Mouse (Mus musculus) right cerebral cortex, postnatal 36 days (tissue): Measurements from ENCODE around the gene Furin.
A peak's percentile ranks its signal among the peaks of the same experiment; 100 is the strongest.

Source experiments
- DNase-seq, 2 experiments: peaks; one replicate each; pipeline ENCODE4 v3.0.0; 2022; ENCODE audit warnings: low spot score in 2 of 2, mixed read lengths in 1 of 2

Furin gene

DNA sequence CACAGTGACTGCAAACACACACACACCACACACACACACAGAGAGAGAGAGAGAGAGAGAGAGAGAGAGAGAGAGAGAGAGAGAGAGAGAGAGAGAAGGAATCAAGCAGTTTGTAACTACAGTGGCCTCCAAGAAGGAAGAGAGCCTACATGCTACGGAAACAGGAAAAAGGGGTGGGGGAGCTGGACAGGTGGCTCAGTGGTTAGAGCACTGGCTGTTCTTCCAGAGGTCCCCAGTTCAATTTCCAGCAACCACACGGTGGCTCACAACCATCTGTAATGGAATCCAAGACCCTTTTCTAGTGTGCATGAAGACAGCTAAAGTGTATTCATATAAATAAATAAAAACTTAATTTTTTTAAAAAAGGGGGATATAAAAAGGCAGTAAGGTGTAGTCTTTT, 32.6 kb downstream of the Furin start:
- no peak for DNase-seq

DNA sequence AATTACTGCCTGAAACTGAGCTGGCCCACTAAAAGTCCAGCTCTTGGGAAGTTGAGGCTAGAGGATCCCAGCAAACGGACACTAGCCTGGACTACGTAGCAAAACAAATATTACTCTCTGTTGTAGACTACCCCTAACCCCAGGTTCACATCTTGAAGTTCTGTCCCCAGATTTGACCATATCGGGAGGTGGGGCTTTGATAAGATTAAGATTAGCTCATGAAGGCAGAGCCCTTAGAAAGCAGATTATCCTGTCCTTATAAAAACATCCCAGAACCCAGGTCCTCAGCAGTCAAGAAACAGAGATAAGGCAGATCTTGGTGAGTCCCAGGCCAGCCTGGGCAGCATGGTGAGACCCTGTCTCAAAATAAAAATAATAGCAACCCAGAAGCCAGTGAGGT, 33.1 kb downstream of the Furin start:
- no peak for DNase-seq

DNA sequence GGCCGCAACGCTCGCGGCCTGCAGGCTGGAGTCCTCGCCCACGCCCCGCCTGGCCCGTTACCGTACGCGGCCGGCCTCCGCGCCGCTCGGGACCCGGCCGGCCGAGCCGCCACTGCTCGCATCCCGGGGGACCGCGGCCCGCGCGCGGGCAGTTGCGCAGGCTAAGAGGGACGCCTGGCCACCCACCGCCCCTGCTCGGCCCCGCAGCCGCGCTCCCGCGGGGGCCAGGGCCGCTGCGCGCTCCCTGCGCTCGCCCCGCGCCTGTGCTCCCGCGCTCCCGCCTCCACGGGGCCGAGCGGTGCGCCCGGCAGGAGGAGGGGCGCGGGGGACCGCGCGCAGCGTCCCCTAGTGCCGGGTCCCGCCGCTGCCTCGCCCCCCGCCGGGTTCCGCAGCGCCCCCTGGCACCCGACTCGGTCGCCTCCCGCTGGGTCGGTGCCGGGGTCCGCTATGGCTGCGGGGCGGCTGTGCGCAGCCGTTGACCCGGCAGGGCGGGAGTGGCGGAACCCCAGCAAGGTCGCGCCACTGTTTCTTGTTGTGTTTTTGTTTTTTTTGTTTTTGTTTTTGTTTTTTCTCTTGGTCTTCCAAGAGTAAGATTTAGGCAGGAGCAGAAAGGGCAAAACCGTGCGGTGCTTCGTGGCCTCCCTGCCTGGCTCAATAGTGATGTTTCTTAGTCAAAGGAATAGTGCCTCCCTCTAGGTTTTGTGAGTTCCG, 34.0 kb downstream of the Furin start, which contains the start of gene Man2a2:
Man2a2 (minus strand) TSS at position 335 of the 711 bp plus-strand sequence.
- DNase-seq: peak; percentile 45 to 46

DNA sequence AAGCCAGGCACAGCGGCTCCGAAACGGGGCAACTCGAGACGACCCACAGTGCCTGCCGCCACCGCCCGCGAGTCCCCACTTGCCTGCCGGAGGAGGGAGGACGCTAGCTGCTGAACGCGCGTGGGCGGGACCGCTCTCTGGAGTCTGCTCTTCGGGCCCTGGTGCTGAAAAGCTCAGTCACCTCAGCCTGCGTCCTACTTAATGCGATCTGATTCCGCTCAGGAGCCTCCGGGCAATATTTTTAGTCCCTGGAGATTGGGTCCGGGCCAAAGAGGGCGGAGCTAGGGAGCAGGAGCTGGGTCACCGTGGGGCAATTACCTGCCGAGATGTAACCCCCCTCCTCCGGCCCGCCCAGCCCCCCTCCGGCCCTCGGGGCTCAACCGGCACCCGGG, 34.6 kb downstream of the Furin start:
- peak; percentile 75 to 83 for DNase-seq

DNA sequence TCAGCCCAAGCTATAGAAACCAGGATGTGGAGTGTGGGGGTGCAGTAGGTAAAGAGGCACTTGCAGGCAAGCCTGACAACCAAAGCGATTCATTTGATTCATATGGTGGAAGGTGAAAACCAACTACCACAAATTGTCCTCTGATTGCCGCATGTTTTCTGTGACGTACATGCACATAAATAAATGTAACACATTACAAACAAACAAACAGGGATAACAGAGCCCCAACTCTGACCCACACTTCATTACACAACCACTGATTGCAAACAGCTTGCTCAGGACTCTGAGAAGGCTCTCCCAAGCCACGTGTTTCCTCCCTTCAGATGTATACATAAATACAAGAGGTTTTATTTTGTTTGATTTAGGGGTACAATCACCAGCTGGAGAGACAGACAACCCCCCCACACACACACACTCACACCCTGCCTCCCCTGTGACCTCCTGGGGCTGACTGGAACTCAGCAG, 35.2 kb downstream of the Furin start:
- no peak for DNase-seq

DNA sequence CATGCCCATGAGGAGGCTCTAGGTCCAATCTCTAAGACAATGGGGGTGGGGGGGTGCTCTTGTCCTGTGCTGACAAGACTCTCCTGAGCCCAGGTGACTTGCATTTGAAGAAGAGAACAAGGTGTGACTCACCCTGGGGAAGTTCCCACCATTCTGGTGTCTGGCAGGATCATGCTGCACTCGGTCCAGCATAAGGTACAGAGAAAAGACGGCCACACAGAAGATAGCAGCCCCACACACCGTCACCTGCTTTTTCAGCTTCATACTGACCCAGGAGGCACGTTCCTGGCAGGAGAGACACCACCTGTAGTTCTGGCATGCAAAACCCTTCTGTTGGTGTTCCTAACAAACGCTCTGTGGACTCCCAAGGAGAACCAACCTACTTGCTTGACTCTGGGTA, 35.8 kb downstream of the Furin start:
- DNase-seq: no peak

DNA sequence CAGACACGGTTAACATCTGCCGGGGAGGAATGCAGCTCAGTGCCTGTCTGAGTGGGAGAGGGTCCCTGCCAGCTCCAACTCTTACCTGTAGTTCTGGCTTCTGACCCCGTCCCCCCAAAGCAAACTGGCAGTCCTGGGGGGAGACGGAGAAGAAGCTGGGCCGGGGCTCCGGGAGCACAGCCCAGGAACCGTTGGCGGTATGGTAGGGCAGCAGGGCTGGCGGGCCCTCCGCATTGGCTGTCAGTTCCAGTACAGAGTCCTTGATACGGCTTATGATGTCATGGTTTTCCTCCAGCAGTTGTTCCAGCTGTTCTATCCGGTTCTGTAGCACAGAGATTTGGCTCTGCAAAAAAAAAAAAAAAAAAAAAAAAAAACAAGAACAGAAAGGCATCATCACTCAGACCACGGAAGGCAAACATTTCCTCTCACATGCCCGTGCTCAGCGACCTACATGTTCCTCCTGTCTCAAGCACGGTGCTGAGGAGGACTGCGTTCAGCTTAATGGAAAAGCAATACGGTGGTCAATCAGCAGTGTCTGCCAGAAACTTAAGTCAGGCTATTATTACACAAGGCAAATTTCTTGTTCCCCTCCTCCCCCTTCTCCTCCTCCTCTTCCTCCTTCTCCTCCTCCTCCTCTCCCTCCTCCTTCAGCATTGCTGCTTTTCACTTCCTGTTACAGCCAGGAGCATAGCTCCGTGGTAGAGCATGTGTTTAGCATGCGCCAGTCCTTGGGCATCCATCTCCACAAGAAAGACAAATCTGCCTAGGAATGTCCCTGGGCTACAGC, 36.4 kb downstream of the Furin start:
- no peak for DNase-seq

DNA sequence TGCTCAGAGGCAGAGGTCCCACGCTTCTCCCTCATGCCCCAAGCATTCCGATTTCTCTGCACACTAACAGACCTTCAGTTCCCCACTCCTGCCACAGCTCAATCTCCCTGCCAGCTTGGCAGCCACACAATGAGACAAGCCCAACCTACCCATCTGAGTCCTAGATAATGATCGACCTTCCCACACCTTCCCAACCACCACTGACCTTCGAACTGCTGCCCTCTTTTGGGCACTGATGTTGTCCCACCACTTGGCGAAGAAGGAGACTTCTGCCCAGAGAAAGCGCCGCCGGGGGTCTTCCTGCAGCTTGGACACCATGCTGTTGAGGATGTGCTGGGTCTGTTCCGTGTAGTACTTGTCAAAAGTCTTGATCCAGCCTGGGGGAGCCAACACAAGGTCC, 37.2 kb downstream of the Furin start:
- no peak for DNase-seq

DNA sequence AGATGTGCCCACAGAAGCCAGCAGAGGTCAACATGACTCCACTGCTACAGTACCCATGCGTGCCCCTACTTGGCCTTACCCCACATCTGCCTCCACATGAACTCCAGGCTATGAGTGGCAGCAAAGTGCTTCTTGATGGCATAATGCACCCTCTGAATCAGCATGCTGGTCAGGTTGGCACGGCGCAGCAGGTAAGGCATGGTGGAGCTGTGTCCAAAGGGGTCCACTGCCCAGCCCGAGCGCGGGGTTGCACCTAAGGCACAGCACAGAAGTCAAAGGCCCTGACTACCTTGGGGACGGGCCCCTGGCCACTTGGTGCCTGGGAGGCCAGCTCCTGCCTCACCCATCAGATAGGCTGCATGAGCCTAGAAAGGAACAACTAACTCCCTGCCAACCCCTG, 38.0 kb downstream of the Furin start:
- DNase-seq: no peak

DNA sequence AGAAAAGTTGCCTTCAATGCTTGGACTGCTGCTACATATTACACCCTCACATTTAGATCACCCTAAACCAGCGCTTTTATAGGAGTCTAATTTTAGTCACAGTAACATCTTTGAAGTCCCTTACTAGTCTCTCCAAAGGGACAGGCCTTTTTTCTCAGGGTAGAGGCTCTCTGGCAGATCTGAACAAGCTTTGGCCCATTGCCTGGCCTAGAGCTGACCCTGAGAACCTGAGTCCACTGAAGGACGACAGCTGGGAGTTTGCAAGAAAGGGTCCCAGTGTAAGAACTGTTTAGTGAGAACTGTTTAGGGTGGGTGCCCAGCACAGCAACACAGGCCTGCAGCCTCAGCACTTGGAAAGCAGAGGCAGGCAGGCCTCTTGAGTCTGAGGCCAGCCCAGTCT, 39.5 kb downstream of the Furin start:
- no peak for DNase-seq

DNA sequence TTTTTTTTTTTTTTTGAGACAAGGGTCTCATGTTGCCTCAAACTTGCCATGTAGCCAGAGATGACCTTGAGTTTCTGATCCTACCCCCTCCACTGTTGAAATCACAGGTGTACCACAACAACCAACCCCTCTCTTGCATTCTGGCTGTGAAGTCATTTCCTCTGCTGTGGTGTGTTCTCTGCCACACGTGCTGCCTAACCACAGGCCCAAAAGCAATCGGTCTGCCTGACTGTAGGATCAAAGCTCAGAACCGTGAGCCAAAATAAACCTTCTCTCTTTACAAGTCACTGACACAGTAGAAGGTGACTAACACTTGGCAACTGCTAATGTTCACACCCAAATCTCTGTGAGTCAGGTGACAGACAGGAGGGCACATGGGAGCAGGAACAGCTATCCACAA, 44.8 kb downstream of the Furin start:
- no peak for DNase-seq

DNA sequence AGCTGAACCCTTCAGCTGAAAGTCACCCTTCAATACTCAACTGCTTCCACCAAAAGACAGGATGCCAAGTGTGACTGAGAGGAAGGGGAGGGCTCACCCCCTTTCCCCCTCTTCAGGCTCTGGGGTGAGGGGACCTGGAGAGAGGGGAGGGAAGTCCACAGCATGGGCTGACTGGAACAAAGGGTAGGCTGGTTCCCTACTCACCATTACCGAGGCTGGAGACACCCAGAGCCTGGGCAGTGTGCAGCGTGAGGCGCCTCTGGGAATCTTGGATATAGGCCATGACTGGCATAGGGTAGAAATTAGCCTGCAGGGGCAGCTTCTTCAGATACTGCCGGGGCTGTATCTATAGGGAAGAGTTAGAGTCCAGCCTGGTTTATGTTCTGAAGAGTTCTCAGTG, 47.2 kb downstream of the Furin start:
- DNase-seq: no peak

DNA sequence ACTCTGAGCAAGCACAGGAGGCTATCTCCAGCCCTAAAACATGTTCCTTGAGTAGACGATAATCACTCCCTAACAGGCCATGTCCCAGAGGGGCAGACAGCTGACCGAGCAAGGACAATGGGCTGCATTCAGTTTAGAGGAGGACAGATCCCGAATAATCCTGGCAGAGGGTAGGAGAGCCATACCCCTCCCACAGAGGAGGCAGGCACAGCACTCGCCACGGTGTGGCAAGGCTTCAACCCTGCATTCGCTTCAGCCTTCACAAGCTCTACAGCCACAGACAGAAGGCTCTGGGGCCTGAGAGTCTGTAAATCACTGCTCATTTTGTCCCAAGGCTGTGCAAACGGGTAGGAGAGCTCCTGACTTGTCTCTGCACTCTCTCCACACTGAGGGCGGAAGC, 48.1 kb downstream of the Furin start:
- peak in 1 of 2 experiments; percentile 34 for DNase-seq

DNA sequence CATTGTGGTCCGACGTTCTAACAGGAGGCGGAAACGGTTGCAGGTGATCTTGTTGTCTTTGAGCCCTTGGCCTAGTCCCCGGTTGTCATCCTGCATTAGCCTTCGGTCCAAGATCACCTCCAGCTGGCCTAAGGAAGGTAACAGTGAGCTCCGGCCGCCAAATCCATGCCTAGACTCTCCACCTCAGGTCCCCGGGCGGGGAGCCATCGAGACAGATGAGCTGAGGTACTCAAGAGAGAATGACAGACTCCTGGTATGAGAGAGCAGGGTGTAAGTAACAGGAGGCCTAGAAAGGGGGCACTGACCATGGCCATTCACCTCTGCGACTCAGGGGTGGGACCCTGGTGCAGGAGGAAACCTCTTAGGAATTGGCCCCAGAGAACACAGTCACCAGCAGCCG, 48.9 kb downstream of the Furin start:
- no peak for DNase-seq

DNA sequence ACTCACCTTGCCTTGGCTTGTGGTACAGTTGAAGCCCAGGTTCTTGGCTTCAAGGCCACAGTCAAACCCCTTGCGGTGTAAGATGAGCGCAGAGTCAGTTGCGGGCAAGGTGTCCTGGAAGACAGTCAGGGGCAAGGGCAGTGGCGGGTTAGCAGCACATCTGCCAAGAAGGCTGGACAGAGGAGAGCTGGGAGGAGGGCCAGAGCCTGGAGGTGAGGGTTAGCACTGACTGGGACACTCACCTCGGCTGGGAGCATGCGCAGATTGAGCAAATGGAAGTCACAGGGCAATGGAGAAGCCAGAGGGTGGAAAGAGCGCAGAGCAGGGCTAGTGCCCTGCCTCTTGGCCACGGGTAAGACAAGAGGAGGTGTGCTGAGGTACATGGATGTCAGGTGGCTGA, 52.3 kb downstream of the Furin start:
- DNase-seq: no peak

DNA sequence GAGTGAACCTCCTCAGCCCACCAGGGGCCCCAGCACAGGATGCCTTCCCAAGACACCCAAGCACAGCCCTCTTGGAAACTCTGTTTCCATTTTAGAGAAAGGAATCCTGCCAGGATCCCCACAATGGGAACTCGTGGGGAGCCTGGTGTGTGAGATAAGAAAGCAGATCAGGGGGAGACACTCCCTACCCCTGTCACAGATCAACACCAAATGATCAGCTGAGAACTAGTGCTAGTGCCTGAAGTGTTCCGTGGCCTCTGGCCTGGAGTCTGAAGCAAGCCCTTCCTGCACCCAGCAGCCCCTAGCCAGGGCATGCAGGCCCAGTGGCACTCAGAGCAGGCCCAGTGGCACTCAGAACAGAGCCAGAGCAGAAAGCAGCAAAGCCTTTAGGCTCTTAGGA, 54.4 kb downstream of the Furin start:
- no peak for DNase-seq

DNA sequence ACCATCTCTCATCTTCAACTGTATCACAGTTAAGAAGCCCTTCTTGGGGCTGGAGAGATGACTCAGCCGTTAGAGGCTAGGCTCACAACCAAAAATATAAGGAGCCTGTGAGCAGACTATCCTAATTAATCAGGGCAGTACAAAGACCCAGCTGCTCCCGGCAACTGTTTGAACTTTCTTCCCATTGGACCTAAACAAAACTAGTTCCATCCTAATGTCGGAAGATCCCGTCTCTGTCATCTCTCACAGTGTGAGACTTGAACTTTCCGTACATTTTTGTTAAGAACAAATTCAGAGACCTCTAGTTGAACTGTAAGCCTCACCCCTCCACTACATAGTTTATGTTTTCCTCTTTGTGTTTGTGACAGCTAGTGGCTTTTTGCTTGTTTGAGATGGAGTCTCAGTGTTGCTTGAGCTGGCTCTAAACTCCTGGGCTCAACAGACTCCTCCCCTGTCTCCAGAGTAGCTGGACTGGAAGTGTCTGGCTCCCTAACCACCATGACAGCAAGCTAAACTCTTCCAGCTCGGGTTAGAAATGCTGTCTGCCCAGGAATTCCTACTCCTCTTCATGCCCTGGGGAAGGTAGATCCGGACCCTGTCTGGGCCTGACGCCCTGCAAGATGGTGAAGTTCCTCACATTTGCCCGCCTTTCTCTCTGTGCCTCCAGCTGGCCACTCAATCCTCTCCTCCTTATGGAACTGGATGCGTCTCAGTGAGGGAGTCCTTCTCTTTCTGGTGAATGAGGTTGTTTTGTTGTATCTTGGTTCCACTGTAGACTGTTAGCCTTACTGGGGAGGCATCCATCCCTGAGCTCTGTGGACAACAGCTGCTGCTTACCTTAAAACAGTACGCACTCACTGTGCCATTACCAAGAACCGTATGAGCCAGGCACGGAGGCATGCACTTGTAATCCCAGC, 57.3 kb downstream of the Furin start:
- no peak for DNase-seq

DNA sequence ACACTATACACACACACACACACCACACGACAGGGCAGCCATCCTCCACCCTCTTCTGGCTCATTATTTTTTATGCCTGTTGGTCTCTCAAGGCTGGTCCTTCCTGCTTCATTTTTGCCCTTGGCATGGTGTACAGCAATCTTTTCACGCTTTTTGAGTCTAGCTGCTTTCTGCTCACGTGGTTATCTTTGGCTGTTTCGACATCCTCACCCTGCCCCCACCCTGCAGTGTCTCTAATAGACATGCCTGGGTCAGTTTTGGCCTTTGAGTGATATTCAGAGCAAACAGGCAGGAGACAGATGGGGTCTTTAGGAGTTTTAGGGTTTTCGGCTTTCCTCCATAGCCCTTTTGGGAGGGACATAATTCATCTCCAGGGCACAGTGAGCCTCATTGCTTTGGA, 58.4 kb downstream of the Furin start:
- no peak for DNase-seq

DNA sequence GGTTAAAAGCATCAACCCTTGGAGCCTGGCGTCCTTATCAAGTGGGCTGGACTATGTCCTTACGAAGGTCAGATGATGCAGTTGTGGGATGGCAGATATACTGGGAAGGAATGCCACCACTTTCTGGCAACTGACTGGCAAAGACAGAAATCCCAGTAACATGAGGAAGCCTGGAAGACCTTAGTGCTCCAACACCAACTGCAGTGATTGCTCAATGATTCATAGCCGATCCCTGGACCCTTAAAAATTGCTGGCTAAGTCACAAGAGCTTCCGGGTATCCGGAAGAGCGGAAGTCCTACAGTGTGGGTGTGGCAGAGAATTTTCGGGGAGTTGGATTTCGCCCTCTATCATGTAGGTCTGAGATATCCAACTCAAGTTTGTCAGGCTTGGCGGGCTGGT, 59.1 kb downstream of the Furin start:
- no peak for DNase-seq

DNA sequence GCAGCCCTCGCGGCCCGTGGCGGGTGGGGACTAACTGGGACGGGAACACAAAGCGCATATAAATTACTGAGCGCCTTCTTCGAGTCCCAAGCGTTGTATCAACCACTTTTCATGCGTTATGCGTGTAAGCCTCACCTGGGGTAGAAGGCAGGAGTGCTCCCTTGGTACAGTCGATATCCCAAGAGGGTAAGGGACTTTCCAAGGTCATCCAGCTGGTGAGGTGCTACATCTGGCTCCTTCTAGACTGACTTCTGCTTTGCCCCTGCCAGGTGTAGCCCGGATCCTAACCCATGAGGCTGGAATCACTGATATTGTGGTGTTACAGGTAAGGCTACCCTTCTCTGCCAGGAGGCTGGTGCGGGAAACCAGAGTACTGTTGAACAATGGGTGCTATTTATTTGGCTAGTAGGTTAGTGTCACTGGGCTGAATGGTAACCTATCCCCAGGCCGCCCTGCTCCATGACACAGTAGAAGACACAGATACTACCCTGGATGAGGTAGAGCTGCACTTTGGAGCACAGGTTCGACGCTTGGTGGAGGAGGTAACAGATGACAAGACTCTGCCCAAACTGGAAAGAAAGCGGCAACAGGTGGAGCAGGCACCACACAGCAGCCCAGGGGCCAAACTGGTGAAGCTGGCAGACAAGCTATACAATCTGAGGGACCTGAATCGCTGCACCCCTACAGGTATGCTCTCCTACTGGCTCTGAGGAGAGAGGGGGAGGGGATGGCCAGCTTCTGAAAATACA, 61.8 kb downstream of the Furin start:
- DNase-seq: no peak

DNA sequence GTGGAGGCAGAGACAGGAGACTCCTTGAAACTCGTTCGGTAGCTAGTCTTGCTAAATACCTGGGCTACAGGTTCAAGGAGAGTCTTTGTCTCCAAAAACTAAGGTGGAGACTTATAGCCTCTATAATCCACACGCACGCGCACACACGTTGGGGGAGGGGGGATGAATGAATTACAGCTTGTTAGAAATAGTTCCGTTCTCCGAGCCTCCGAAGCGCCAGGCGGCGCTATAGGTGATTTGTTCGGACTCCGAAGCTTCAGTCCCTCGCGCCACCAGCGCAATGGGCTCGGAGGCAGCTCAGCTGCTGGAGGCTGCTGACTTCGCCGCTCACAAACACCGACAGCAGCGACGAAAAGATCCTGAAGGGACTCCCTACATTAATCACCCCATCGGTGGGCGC, 62.4 kb downstream of the Furin start, which contains the start of gene Hddc3:
Hddc3 (plus strand) TSS at position 247 of the 400 bp plus-strand sequence.
- peak; percentile 92 to 93 for DNase-seq
